Mouse (Mus musculus) midbrain, embryonic 14.5 days (tissue): ENCODE measurements at regions not wholly inside any gene's neighbourhood (a gene's known extent, or its start where the extent isn't known, plus 50 kb on each side); places are given as distances from the start of the nearest gene placed in this dataset.

ENCODE experiments used
- ATAC-seq: fragments of 200-750 bp; cut with Nextera tagmentation; 2 replicates; pipeline ENCODE4 v1.8.0; 2017; ENCODE audit warnings: moderate number of reproducible peaks, moderate library complexity; ENCODE audit not compliant: low FRiP score, low TSS enrichment
- DNase-seq: peaks from one replicate; pipeline ENCODE4 v3.0.0-alpha.2; 2015
- H3K27ac ChIP-seq: fragments of 300-500 bp; sonication (generic); replicated peaks from 2 replicates; pipeline ENCODE4 v1.5.1; 2014; ENCODE audit warnings: mild to moderate bottlenecking, low read depth, low read length, moderate library complexity
- H3K27me3 ChIP-seq: fragments of 300-500 bp; sonication (generic); 2 replicates; pipeline ENCODE4 v1.6.1; 2014; ENCODE audit warnings: low read length, control low read depth, mixed read lengths; ENCODE audit not compliant: control insufficient read depth, insufficient read depth
- H3K36me3 ChIP-seq: fragments of 300-500 bp; sonication (generic); 2 replicates; pipeline ENCODE4 v1.6.1; 2014; ENCODE audit warnings: low read length, control low read depth; ENCODE audit not compliant: control insufficient read depth, insufficient read depth
- H3K4me1 ChIP-seq: fragments of 300-500 bp; sonication (generic); 2 replicates; pipeline ENCODE4 v1.6.1; 2014; ENCODE audit warnings: mild to moderate bottlenecking, antibody characterized with exemption, low read length, control low read depth; ENCODE audit not compliant: control insufficient read depth, insufficient read depth
- H3K4me2 ChIP-seq: fragments of 300-500 bp; sonication (generic); 2 replicates; pipeline ENCODE4 v1.6.1; 2014; ENCODE audit warnings: mild to moderate bottlenecking, low read length, moderate library complexity
- H3K4me3 ChIP-seq: fragments of 300-500 bp; sonication (generic); replicated peaks from 2 replicates; pipeline ENCODE4 v1.5.1; 2014; ENCODE audit warnings: low read depth, low read length
- H3K9ac ChIP-seq: fragments of 300-500 bp; sonication (generic); replicated peaks from 2 replicates; pipeline ENCODE4 v1.6.1; 2014; ENCODE audit warnings: mild to moderate bottlenecking, low read length, moderate library complexity
- H3K9me3 ChIP-seq: fragments of 300-500 bp; sonication (generic); 2 replicates; pipeline ENCODE4 v1.6.1; 2016; ENCODE audit warnings: low read length, control low read depth, mixed read lengths; ENCODE audit not compliant: control insufficient read depth
- whole genome bisulfite sequencing: fragments of 180-500 bp; shearing (Covaris S2); extraction: QIAGEN DNeasy Blood & Tissue Kit; methylation state at CpG from one replicate; pipeline ENCODE4 v1.1.7; 2014; 5-methylcytosine and 5-hydroxymethylcytosine counted together

- H3K9me3 ChIP-seq = no peaks in the 10 kb centered on the region
- H3K27me3 ChIP-seq = no peaks in the 10 kb centered on the region; the same call in 1 of the 2 replicates
- no peaks in the 10 kb centered on the region for H3K4me1 ChIP-seq
- H3K36me3 ChIP-seq = no peaks in the 10 kb centered on the region
- no peak overlapping the region for H3K9ac ChIP-seq
- DNase-seq (peak; percentile 76), ATAC-seq (peak; percentile 82)
- 36% methylated on average over 20 of the region's 20 CpGs for whole genome bisulfite sequencing
- H3K4me3 ChIP-seq = no peak overlapping the region
- H3K4me2 ChIP-seq = no peak overlapping the region
- 0 out of 2 replicates have a peak overlapping the region, but pooled peaks have one; percentile 22 for H3K27ac ChIP-seq
Observed at GRCm38 (mm10) chr1:119255386-119256096, 166.5 kb downstream of the Inhbb start.

GRCm38 (mm10) chr1:119254928-119255327 is 167.1 kb downstream of the Inhbb start:
- DNase-seq (peak; percentile 18), ATAC-seq (no peak)
- Histone ChIP-seq H3K9ac (no peak overlapping the region), H3K4me3 (no peak overlapping the region), H3K27me3 (no peaks in the 10 kb centered on the region; the same call in 1 of the 2 replicates), H3K4me1 (no peaks in the 10 kb centered on the region), H3K36me3 (no peaks in the 10 kb centered on the region), H3K4me2 (no peak overlapping the region), H3K27ac (0 out of 2 replicates have a peak overlapping the region, but pooled peaks have one; percentile 2), H3K9me3 (no peaks in the 10 kb centered on the region)
- WGBS = 61% methylated on average over 5 of the region's 5 CpGs

- 85% methylated on average over 7 of the region's 7 CpGs for WGBS
- Histone ChIP-seq H3K9ac (no peak overlapping the region), H3K27ac (no peak overlapping the region), H3K9me3 (no peaks in the 10 kb centered on the region), H3K36me3 (no peaks in the 10 kb centered on the region), H3K27me3 (no peaks in the 10 kb centered on the region), H3K4me2 (no peak overlapping the region), H3K4me1 (no peaks in the 10 kb centered on the region), H3K4me3 (no peak overlapping the region)
- ATAC-seq (no peak), DNase-seq (no peak)
Observed at GRCm38 (mm10) chr1:119253371-119253851, 168.6 kb downstream of the Inhbb start.

- ATAC-seq (no peak), DNase-seq (no peak)
- whole genome bisulfite sequencing = 96% methylated on average over 6 of the region's 6 CpGs
- H3K9me3 ChIP-seq = no peaks in the 10 kb centered on the region
- H3K36me3 ChIP-seq = no peaks in the 10 kb centered on the region
- H3K4me1 ChIP-seq = no peaks in the 10 kb centered on the region
- H3K27me3 ChIP-seq = no peaks in the 10 kb centered on the region
- no peak overlapping the region for H3K9ac ChIP-seq
- no peak overlapping the region for H3K4me2 ChIP-seq
- no peak overlapping the region for H3K27ac ChIP-seq
- no peak overlapping the region for H3K4me3 ChIP-seq
Observed at GRCm38 (mm10) chr1:119252403-119252802, 169.6 kb downstream of the Inhbb start.

- Histone ChIP-seq H3K27ac (no peak overlapping the region), H3K27me3 (no peaks in the 10 kb centered on the region), H3K4me3 (no peak overlapping the region), H3K36me3 (no peaks in the 10 kb centered on the region), H3K4me1 (no peaks in the 10 kb centered on the region), H3K4me2 (no peak overlapping the region), H3K9ac (no peak overlapping the region), H3K9me3 (no peaks in the 10 kb centered on the region)
- DNase-seq = no peak
- ATAC-seq = no peak
- 98% methylated on average over 5 of the region's 5 CpGs for WGBS
Observed at GRCm38 (mm10) chr1:119251741-119252140, 170.3 kb downstream of the Inhbb start.

- WGBS = 95% methylated on average over 5 of the region's 5 CpGs
- no peaks in the 10 kb centered on the region for H3K27me3 ChIP-seq
- no peaks in the 10 kb centered on the region for H3K9me3 ChIP-seq
- no peak for ATAC-seq
- no peak overlapping the region for H3K9ac ChIP-seq
- no peak for DNase-seq
- H3K4me2 ChIP-seq = no peak overlapping the region
- no peak overlapping the region for H3K4me3 ChIP-seq
- H3K27ac ChIP-seq = no peak overlapping the region
- no peaks in the 10 kb centered on the region for H3K4me1 ChIP-seq
- H3K36me3 ChIP-seq = no peaks in the 10 kb centered on the region
Observed at GRCm38 (mm10) chr1:119248776-119249495, 173.1 kb downstream of the Inhbb start.

GRCm38 (mm10) chr1:119247117-119247516 is 174.9 kb downstream of the Inhbb start:
- H3K4me2 ChIP-seq = no peak overlapping the region
- H3K9me3 ChIP-seq = no peaks in the 10 kb centered on the region
- H3K27ac ChIP-seq = no peak overlapping the region
- H3K27me3 ChIP-seq = no peaks in the 10 kb centered on the region
- no peaks in the 10 kb centered on the region for H3K4me1 ChIP-seq
- 86% methylated on average over 3 of the region's 3 CpGs for WGBS
- no peak for DNase-seq
- ATAC-seq = no peak
- H3K4me3 ChIP-seq = no peak overlapping the region
- no peaks in the 10 kb centered on the region for H3K36me3 ChIP-seq
- H3K9ac ChIP-seq = no peak overlapping the region

GRCm38 (mm10) chr1:119238463-119238862 is 183.6 kb downstream of the Inhbb start:
- Histone ChIP-seq H3K9me3 (no peaks in the 10 kb centered on the region), H3K27ac (no peak overlapping the region), H3K27me3 (no peaks in the 10 kb centered on the region), H3K4me2 (no peak overlapping the region), H3K4me3 (no peak overlapping the region), H3K9ac (no peak overlapping the region), H3K4me1 (no peaks in the 10 kb centered on the region), H3K36me3 (no peaks in the 10 kb centered on the region)
- DNase-seq (no peak), ATAC-seq (no peak)
- 33% methylated on average over 10 of the region's 10 CpGs for WGBS

GRCm38 (mm10) chr1:119236787-119237186 is 183.4 kb upstream of the Gli2 start:
- 77% methylated on average over 3 of the region's 3 CpGs for WGBS
- Histone ChIP-seq H3K9me3 (no peaks in the 10 kb centered on the region), H3K4me1 (no peaks in the 10 kb centered on the region), H3K9ac (no peak overlapping the region), H3K36me3 (no peaks in the 10 kb centered on the region), H3K27me3 (no peaks in the 10 kb centered on the region), H3K4me3 (no peak overlapping the region), H3K27ac (no peak overlapping the region), H3K4me2 (no peak overlapping the region)
- DNase-seq (no peak), ATAC-seq (no peak)
